Mouse (Mus musculus) spleen, adult 2 months (tissue): Measurements from ENCODE around the gene Man2a1. TPM values are rescaled to one million over a fixed set of nuclear protein-coding genes. Genes with fewer than 3 reads are reported as not detected.

Experiments
- DNase-seq, 2 experiments: peaks; one replicate each; pipeline versions ENCODE4 v3.0.0 to v3.0.0-alpha.2; 2012 to 2021; ENCODE audit warnings: low spot score in 2 of 2, low read depth in 1 of 2
- H3K27ac ChIP-seq: fragments of 200-500 bp; 2 replicates; pipeline ENCODE4 v1.5.1; 2012; ENCODE audit warnings: low read length, inconsistent platforms; ENCODE audit not compliant: insufficient read depth
- H3K27me3 ChIP-seq: fragments of 200-500 bp; 2 replicates; pipeline ENCODE4 v1.6.1; 2012; ENCODE audit warnings: mild to moderate bottlenecking, moderate library complexity, low read length, inconsistent platforms; ENCODE audit not compliant: control insufficient read depth, insufficient read depth
- H3K36me3 ChIP-seq: fragments of 200-500 bp; 2 replicates; pipeline ENCODE4 v1.6.1; 2012; ENCODE audit warnings: mild to moderate bottlenecking, low read length, inconsistent platforms; ENCODE audit not compliant: control insufficient read depth, insufficient read depth
- H3K4me1 ChIP-seq: fragments of 200-500 bp; 2 replicates; pipeline ENCODE4 v1.6.1; 2011; ENCODE audit warnings: inconsistent platforms; ENCODE audit not compliant: control insufficient read depth, insufficient read depth, insufficient read length
- H3K4me3 ChIP-seq: fragments of 200-500 bp; 2 replicates; pipeline ENCODE4 v1.5.1; 2011; ENCODE audit warnings: mild to moderate bottlenecking, inconsistent platforms; ENCODE audit not compliant: insufficient read depth, insufficient read length; ENCODE audit errors: extremely low read depth
- CTCF ChIP-seq: fragments of 200-500 bp; IDR thresholded peaks from 2 replicates; pipeline ENCODE4 v1.5.1; 2011; ENCODE audit warnings: mild to moderate bottlenecking, inconsistent platforms; ENCODE audit not compliant: insufficient read depth, insufficient read length, insufficient replicate concordance; ENCODE audit errors: extremely low read depth
- POLR2A ChIP-seq: fragments of 200-500 bp; IDR thresholded peaks from 2 replicates; pipeline ENCODE4 v1.6.1; 2011; ENCODE audit warnings: low read depth, low read length, inconsistent platforms
- WGBS: fragments of 180-500 bp; shearing (Covaris S2); methylation state at CpG from one replicate; pipeline ENCODE4 v1.1.7; 2018; 5-methylcytosine and 5-hydroxymethylcytosine counted together
- polyA plus RNA-seq: library from polyadenylated mRNA; depleted of rRNA; stranded (reverse); fragments of >200 nt; gene quantifications from 2 replicates; pipeline ENCODE4 v1.2.3, GENCODE M21; 2012

Gene Man2a1
- polyA plus RNA-seq, 1 experiment, result 10.6 TPM

- WGBS, result 62% methylated on average over 9 of the region's 9 CpGs
- Histone ChIP-seq H3K27me3 (no peaks in the 10 kb centered on the region), H3K4me3 (peak overlapping the region; percentile 5; the same call in 1 of the 2 replicates), H3K27ac (no peak overlapping the region), H3K4me1 (peaks cover 21% of the 10 kb centered on the region; the same call in 1 of the 2 replicates), H3K36me3 (peaks cover 15% of the 10 kb centered on the region)
- no peak for TF ChIP-seq CTCF
- no peak for TF ChIP-seq POLR2A
- no peak for DNase-seq
These were observed 21.3 kb downstream of the Man2a1 start for GRCm38 (mm10) chr17:64621649-64622351.

GRCm38 (mm10) chr17:64622352-64622886 lies 21.9 kb downstream of the Man2a1 start:
- Histone ChIP-seq H3K4me1 (peaks cover 21% of the 10 kb centered on the region; the same call in 1 of the 2 replicates), H3K27ac (no peak overlapping the region), H3K4me3 (no peak overlapping the region; the same call in 1 of the 2 replicates), H3K27me3 (no peaks in the 10 kb centered on the region), H3K36me3 (peaks cover 17% of the 10 kb centered on the region)
- WGBS, result 59% methylated on average over 11 of the region's 11 CpGs
- no peak for TF ChIP-seq POLR2A
- no peak for TF ChIP-seq CTCF
- DNase-seq, result peak in 1 of 2 experiments; percentile 12

GRCm38 (mm10) chr17:64624439-64624838 lies 23.9 kb downstream of the Man2a1 start:
- Histone ChIP-seq H3K4me3 (no peak overlapping the region), H3K27me3 (no peaks in the 10 kb centered on the region), H3K36me3 (peaks cover 17% of the 10 kb centered on the region), H3K27ac (no peak overlapping the region), H3K4me1 (peaks cover 25% of the 10 kb centered on the region; the same call in 1 of the 2 replicates)
- DNase-seq, result no peak
- 97% methylated on average over 15 of the region's 15 CpGs for WGBS
- TF ChIP-seq POLR2A (no peak), CTCF (no peak)

GRCm38 (mm10) chr17:64628796-64629195 lies 28.3 kb downstream of the Man2a1 start:
- Histone ChIP-seq H3K27me3 (no peaks in the 10 kb centered on the region), H3K27ac (no peak overlapping the region), H3K36me3 (peaks cover 20% of the 10 kb centered on the region), H3K4me1 (peaks cover 4% of the 10 kb centered on the region; the same call in 1 of the 2 replicates), H3K4me3 (no peak overlapping the region)
- 26% methylated on average over 5 of the region's 5 CpGs for WGBS
- peak in 1 of 2 experiments; percentile 28 for DNase-seq
- TF ChIP-seq POLR2A, result no peak

- Histone ChIP-seq H3K36me3 (peaks cover 19% of the 10 kb centered on the region), H3K4me1 (peaks cover 4% of the 10 kb centered on the region; the same call in 1 of the 2 replicates), H3K27ac (no peak overlapping the region), H3K4me3 (no peak overlapping the region), H3K27me3 (no peaks in the 10 kb centered on the region)
- WGBS, result 44% methylated on average over 5 of the region's 5 CpGs
- no peak for DNase-seq
- TF ChIP-seq CTCF (no peak), POLR2A (no peak)
These were observed 28.9 kb downstream of the Man2a1 start for GRCm38 (mm10) chr17:64629486-64629885.

- no peaks in the 10 kb centered on the region for H3K27me3 ChIP-seq
- peaks cover 13% of the 10 kb centered on the region for H3K36me3 ChIP-seq
- no peak for DNase-seq
- H3K4me3 ChIP-seq, result no peak overlapping the region
- TF ChIP-seq CTCF (no peak), POLR2A (no peak)
- H3K27ac ChIP-seq, result no peak overlapping the region
- WGBS, result 95% methylated on average over 12 of the region's 12 CpGs
- H3K4me1 ChIP-seq, result peaks cover 4% of the 10 kb centered on the region; the same call in 1 of the 2 replicates
These were observed 30.0 kb downstream of the Man2a1 start for GRCm38 (mm10) chr17:64630506-64630905.
